Mouse (Mus musculus) bone marrow macrophage, adult 2 months (primary cell): Measurements from ENCODE around the gene Fam78a. TPM values are rescaled to one million over a fixed set of nuclear protein-coding genes. Genes with fewer than 3 reads are reported as not detected.

ENCODE experiments used
- H3K27ac ChIP-seq: 2 replicates; pipeline ENCODE4 v1.5.1; 2012; ENCODE audit warnings: low read depth, low read length; ENCODE audit not compliant: insufficient read depth
- H3K4me1 ChIP-seq: 2 replicates; pipeline ENCODE4 v1.6.1; 2012; ENCODE audit warnings: low read length; ENCODE audit not compliant: control insufficient read depth, insufficient read depth
- H3K4me3 ChIP-seq: 2 replicates; pipeline ENCODE4 v1.5.1; 2012; ENCODE audit warnings: mild to moderate bottlenecking, low read length, moderate library complexity; ENCODE audit not compliant: insufficient read depth
- CTCF ChIP-seq: IDR thresholded peaks from 2 replicates; pipeline ENCODE4 v1.5.1; 2012; ENCODE audit warnings: low read depth, mild to moderate bottlenecking, low read length, moderate library complexity
- POLR2A ChIP-seq: IDR thresholded peaks from 2 replicates; pipeline ENCODE4 v1.6.1; 2012; ENCODE audit warnings: mild to moderate bottlenecking, low read depth, low read length, borderline replicate concordance
- polyA plus RNA-seq: library from polyadenylated mRNA; stranded (reverse); fragments of >200 nt; gene quantifications from 2 replicates; pipeline ENCODE4 v1.2.4, GENCODE M21; 2012; ENCODE audit not compliant: missing spikeins, insufficient read depth, insufficient read length

Fam78a gene
- 13.1 and 16.5 TPM in 2 replicates for polyA plus RNA-seq

GRCm38 (mm10) chr2:32084111-32084871 is at the start of gene Fam78a:
Gene Fam78a, minus strand, starts transcription at chr2:32084857.
- H3K27ac ChIP-seq = peak within 1 kb of the TSS; percentile 96
- TF ChIP-seq POLR2A = no peak
- TF ChIP-seq CTCF = no peak
- H3K4me1 ChIP-seq = peaks cover 21% of the 10 kb centered on the region

GRCm38 (mm10) chr2:32134039-32134438 is 49.4 kb upstream of the Fam78a start:
- Histone ChIP-seq H3K27ac (no peak overlapping the region), H3K4me1 (peaks cover 10% of the 10 kb centered on the region), H3K4me3 (no peak overlapping the region)
- TF ChIP-seq POLR2A (no peak), CTCF (peak; percentile 69; the same call in 1 of the 2 replicates)

More at GRCm38 (mm10) chr2:32084111-32084871, at the start of gene Fam78a:
- peak within 1 kb of the TSS; percentile 90 for H3K4me3 ChIP-seq

- no peak overlapping the region for H3K4me3 ChIP-seq
- no peak for TF ChIP-seq POLR2A
- no peak for TF ChIP-seq CTCF
- H3K4me1 ChIP-seq = 0 out of 2 replicates have a peak, but pooled peaks cover 3% of the 10 kb centered on the region
- H3K27ac ChIP-seq = no peak overlapping the region
These were observed 47.9 kb upstream of the Fam78a start for GRCm38 (mm10) chr2:32132567-32132992.

GRCm38 (mm10) chr2:32131866-32132566 is 47.4 kb upstream of the Fam78a start:
- TF ChIP-seq POLR2A = no peak
- TF ChIP-seq CTCF = no peak
- Histone ChIP-seq H3K4me1 (0 out of 2 replicates have a peak, but pooled peaks cover 3% of the 10 kb centered on the region), H3K27ac (no peak overlapping the region), H3K4me3 (no peak overlapping the region)

GRCm38 (mm10) chr2:32131205-32131834 is 46.7 kb upstream of the Fam78a start:
- TF ChIP-seq CTCF (no peak), POLR2A (no peak)
- H3K4me3 ChIP-seq = no peak overlapping the region
- no peaks in the 10 kb centered on the region for H3K4me1 ChIP-seq
- H3K27ac ChIP-seq = no peak overlapping the region

GRCm38 (mm10) chr2:32130435-32130834 is 45.8 kb upstream of the Fam78a start:
- H3K4me1 ChIP-seq = no peaks in the 10 kb centered on the region
- no peak overlapping the region for H3K27ac ChIP-seq
- TF ChIP-seq CTCF (peak; percentile 61; the same call in 1 of the 2 replicates), POLR2A (no peak)
- H3K4me3 ChIP-seq = no peak overlapping the region

GRCm38 (mm10) chr2:32129383-32130074 is 44.9 kb upstream of the Fam78a start:
- H3K4me3 ChIP-seq = no peak overlapping the region
- no peaks in the 10 kb centered on the region for H3K4me1 ChIP-seq
- TF ChIP-seq CTCF (no peak), POLR2A (no peak)
- H3K27ac ChIP-seq = no peak overlapping the region

GRCm38 (mm10) chr2:32128536-32128841 is 43.8 kb upstream of the Fam78a start:
- H3K27ac ChIP-seq = no peak overlapping the region
- H3K4me3 ChIP-seq = no peak overlapping the region
- no peaks in the 10 kb centered on the region for H3K4me1 ChIP-seq
- no peak for TF ChIP-seq POLR2A
- TF ChIP-seq CTCF = no peak

- H3K27ac ChIP-seq = no peak overlapping the region
- TF ChIP-seq CTCF (no peak), POLR2A (no peak)
- H3K4me3 ChIP-seq = no peak overlapping the region
- no peaks in the 10 kb centered on the region for H3K4me1 ChIP-seq
These were observed 43.2 kb upstream of the Fam78a start for GRCm38 (mm10) chr2:32127653-32128535.
